Mouse (Mus musculus): ENCODE measurements around the gene Kif2a.
"Not testable (repeated sequence)": the region's sequence is repeated elsewhere in the genome, so short reads cannot be mapped to it uniquely, and the experiment has no call there.

Kif2a gene

GRCm38 (mm10) chr13:106936256-106937137 lies 85.4 kb downstream of the Kif2a start, which contains the start of gene Ipo11:
Gene Ipo11, minus strand, starts transcription at chr13:106936958.
- peak; percentile 97 for DNase-seq (ENCODE audit: low spot score in 2 of 2)

- no peak for DNase-seq (ENCODE audit: low spot score in 2 of 2)
Measured at GRCm38 (mm10) chr13:106935871-106936255, 86.1 kb downstream of the Kif2a start.

- DNase-seq (ENCODE audit: low spot score in 2 of 2): no peak
Measured at GRCm38 (mm10) chr13:106929201-106929600, 92.7 kb downstream of the Kif2a start.

GRCm38 (mm10) chr13:106928296-106928695 lies 93.6 kb downstream of the Kif2a start:
- no peak for DNase-seq (ENCODE audit: low spot score in 2 of 2)

GRCm38 (mm10) chr13:106925921-106926320 lies 96.0 kb downstream of the Kif2a start:
- not testable (repeated sequence) for DNase-seq (ENCODE audit: low spot score in 2 of 2)

GRCm38 (mm10) chr13:106918322-106919050 lies 103.4 kb downstream of the Kif2a start:
- DNase-seq (ENCODE audit: low spot score in 2 of 2): no peak

GRCm38 (mm10) chr13:106913125-106913736 lies 108.7 kb downstream of the Kif2a start:
- DNase-seq (ENCODE audit: low spot score in 2 of 2): no peak

GRCm38 (mm10) chr13:106910096-106910495 lies 111.8 kb downstream of the Kif2a start:
- no peak for DNase-seq (ENCODE audit: low spot score in 2 of 2)

Measured in right cerebral cortex, postnatal 10 days (tissue).